Mouse (Mus musculus) lung, adult 2 months (tissue): ENCODE measurements around the gene Nudt19.

ENCODE experiments used
- CTCF ChIP-seq: fragments of 200-500 bp; IDR thresholded peaks from 2 replicates; pipeline ENCODE4 v1.5.1; 2011; ENCODE audit warnings: mild to moderate bottlenecking, low read length, control low read depth; ENCODE audit not compliant: insufficient read depth
- POLR2A ChIP-seq: fragments of 200-500 bp; IDR thresholded peaks from 2 replicates; pipeline ENCODE4 v1.6.1; 2011; ENCODE audit warnings: low read depth, mild to moderate bottlenecking, control low read depth, low read length, borderline replicate concordance; ENCODE audit errors: extremely low read depth

DNA sequence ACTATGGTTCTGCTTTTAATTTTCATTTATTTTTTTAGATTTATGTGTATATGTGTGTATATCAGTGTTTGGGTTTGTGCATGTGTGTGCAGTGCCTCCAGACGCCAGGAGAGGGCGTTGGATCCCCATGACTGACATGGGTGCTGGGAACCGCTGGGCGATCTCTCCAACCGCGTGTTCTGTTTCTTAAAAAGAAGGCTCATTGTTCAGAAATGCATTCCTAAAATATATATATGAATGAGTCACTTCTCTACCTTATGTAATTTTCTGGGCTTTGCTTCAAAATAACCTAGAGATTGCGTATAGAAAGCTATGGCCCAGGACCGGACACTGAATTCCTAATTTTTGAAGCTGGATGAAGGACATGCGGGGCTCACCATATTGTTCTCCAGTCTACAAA, 43.4 kb upstream of the Nudt19 start:
- TF ChIP-seq POLR2A: no peak
- TF ChIP-seq CTCF: no peak
